Mouse (Mus musculus) retina, adult 2 months (tissue): ENCODE results near the gene Rita1.

Source experiments
- DNase-seq: peaks from one replicate; pipeline ENCODE4 v3.0.0-alpha.2; 2012; ENCODE audit warnings: low read depth, low spot score

The Rita1 gene

DNA sequence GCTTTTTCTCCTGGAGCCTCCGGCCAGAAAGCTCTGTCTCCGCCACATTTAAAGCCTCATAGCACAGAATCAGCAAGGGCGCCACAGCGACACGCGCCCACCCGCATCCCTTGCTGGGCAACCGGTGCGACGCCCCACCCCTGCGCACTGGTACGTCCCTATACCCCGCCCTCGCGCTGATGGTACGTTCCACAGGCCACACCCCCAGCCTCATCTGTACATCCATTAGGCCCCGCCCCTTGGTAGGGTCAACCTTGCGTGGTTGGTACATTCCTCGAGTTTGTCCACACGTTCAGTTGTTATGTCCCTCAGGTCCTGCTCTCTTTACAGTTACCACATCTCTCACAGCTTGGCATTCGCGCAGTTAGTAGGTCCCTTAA lies at the start of gene Rita1, which contains the start of gene Ddx54:
Rita1 (minus strand) TSS at position 148 of the 380 bp plus-strand sequence.
Ddx54 (plus strand) TSS at position 298 of the 380 bp plus-strand sequence.
- no peak for DNase-seq

DNA sequence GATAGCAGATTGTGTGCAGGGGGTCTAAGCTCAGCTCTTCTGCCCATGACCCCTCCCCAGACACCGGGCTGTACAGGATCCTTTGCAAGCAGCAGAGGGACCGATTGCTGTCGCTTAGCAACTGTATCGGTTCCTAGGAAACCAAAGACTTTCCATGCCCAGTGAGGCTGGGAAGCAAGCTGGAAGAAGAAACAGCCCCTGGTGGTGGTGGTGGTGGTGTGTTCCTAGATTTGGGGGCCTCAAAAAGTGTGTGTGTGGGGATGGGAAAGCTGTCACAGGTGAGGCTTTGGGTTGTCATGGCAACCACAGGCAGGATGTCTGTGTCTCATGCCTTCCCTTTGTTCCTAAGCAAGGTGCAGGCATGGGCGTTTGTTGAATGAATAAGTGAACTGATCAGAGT lies 48.4 kb upstream of the Rita1 start:
- DNase-seq: no peak

DNA sequence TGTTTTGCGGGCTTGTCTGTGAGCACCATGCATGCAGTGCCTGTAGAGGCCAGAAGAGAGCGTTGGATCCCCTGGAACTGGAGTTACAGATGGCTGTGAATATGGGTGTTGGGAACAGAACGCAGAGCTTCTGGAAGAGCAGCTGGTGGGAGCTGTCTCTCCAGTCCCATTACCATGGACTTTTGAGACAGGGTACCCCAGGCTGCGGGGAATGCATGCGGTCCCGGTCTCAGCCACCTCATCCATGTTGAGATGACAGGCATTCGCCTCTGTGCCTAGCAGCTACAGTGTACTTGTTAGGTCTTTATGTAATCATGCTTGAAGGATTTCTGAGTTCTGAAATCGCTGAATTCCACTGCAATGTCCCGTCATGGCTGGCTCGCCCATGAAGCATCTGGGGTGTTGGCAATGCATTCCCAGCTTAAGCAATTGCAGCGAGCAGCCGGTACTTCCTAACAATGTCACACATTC lies 43.9 kb upstream of the Rita1 start:
- DNase-seq: no peak

DNA sequence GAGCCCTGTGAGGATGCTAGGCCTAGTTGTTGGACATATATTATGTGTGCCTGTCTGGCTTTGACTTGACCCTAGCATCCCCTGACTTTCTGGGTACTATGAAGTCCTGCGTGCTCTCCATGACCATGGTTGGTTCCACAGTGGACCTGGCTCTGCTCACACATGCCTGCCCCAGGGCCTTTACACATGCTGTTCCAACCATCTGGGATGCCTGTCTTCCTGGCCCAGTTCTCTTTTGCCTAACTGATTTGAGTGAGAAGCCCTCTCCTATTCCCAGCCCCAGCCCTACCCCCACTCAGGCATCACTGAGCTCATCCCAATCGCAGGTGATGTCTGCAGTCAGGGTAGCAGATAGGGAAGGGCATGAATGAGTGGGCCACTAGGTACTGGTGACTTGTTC lies 41.5 kb upstream of the Rita1 start:
- no peak for DNase-seq

DNA sequence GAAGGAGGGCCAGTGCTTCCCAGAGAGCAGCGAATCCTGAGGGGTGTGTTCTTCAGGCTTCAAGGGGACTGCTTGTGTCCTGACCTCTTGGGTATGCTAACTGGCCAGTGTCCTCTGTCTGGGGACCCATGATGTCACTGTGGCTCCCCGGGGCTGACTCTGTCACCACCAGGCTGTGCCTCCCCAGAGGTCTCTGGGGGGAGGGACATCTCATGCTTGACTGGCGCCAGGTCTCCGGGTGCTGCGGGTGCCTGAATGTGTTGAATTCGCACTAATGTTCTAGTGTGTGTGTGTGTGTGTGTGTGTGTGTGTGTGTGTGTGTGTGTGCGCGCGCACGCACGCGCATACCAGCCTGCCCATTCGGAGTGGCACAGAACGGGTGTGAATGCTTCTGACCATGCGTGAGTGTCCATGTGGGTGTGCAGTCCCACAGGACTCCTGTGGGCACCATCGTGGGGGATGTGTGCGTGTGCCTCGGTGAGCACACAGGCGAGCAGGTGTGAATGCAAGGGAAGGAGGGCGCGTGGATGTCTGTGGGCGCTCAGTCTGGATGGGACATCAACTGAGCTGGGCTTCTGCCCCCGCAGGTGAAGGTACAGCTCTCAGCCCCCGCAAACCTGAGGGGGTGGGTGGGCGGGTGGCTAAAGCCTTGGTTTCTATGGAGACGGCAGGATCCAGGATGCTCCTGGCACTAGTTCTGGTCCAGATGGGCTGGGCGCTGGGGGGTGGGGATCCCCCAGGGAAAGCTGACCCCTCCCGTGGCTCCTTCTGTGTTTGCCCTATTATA lies 40.7 kb upstream of the Rita1 start:
- no peak for DNase-seq

DNA sequence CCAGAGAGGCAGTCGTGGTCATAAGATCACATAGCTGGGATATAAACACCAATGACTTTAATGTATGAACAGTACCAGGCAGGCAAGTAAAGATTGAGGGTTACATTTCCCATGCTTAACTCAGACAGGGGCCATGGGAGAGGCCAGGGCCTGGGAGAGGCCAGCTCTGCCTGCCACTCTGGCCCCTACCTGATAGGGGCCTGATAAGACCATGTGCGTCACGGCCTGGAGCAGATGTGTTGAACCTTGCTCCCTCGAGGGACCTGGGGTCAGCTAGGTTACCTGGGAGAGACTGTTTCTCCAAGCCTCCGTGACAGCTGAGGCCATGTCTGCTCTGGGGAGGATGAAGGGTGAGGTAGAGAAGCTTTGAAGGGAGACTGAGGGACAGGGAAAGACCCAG lies 38.8 kb upstream of the Rita1 start:
- DNase-seq: no peak

DNA sequence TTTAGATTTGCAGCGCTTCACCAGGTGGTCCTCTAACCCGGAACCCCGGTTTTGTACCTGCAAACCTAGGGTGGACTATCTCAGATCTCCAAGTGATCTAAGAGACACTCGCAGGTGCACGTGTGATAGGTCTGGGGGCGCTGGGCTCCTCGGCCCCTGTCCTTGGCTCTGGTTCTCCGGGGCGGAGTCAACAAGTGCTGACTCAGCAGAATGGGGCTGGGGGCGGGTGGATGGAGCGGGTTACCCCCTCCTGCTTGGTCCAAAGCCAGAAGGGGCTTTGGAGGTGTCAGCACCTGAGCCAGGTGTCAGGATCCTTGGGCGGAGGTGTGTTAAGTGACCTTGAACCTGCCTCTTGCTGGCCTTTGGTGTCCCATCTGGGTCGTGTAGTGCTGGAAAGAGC lies 37.5 kb upstream of the Rita1 start:
- no peak for DNase-seq

DNA sequence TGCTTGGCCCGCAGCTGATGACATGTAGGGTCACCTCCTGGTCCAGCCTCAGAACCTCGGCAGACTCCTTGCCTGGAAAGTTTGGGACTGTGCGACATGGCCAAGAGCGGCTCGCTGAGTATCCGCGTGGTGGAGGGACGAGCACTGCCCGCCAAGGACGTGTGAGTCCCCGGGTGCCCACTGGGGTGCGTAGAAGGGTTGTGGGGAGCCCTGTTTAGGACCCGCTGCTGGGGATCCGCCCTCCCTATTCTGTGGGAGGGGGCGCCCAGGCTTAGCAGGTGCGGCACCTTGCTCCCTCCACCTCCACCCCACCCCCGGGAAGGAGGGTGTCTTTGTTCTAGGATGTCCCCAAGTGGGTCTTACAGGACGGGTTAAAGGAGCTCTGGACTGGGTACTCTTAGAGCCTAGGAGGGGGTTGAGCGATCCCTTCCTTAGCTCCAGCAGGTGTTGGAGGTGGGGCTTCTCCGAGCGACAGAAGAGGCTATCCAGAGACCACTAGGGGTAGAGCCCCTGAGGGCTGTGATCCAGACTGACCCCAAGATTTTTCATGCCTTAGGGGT lies 37.1 kb upstream of the Rita1 start:
- no peak for DNase-seq

DNA sequence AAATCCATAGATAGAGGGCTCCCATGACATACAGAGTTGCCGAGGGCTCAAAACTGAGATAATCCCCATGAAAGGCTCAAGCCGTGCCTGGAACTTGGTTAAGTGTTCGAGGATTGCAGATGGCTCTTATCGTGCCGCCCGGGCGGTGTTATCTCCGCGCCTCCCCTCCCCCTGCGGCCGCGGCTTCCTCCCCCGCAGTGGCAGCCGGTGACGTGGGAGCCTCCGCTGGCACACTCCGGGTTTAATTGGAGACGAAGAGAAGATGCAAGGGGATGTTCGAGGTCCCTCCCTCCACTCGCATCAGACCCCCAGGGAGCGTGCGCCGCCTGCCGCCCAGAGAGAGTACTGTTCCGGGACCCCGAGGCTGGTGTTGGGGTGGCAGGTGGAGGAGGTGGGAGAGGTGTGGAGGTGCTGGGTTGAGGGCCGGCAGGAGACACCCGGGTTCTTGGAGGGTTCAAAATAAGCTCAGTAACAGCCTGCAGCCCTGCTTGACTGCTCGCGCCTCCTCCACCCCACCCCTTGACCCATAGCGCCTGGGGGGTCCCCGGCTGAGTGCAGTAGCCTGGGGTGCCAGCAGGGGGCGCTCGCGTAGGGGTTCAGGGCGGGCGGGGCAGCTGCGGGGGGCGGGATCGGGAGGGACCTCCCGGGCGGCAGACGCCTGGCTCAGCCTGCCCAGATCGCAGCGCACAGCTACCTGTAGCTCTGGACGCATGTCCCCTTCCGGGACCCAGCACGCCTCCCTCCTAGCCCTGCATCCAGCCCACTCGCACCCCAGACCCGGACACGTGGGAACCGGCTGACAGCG lies 36.4 kb upstream of the Rita1 start, which contains the start of gene Rasal1:
Rasal1 (plus strand) TSS at position 244 of the 805 bp plus-strand sequence.
- no peak for DNase-seq

DNA sequence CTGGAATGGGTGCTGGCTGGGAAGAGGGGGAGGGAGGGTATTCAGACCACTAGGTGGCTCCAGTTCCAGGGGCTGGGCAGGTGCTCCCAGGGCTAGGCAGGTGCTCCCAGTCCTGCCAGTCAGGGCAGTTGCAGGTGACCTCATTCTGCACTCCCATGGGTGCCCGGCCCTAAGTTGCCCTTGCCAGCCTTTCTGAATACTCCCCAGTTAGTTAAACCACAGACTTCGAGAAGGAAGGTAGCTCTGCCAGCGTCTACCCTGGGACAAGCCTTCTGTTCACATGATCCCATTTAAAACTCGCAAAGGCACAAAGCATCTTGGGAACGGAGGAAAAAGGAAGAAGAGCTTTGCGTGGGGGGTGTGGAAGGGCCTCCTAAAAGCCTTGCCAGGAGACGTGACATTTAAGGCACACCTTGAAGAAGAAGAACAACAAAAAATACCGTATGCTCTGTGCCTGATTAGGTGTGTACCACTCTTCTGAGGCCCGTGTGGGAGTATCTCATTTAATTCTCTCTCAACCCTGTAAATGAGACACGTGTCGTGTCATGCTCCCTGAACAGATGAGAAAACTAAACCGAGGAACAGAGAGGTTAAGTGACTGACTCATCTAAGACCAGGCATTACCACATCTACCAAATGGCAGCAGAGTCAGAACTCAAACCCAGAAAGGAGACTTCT lies 35.6 kb upstream of the Rita1 start:
- DNase-seq: no peak

DNA sequence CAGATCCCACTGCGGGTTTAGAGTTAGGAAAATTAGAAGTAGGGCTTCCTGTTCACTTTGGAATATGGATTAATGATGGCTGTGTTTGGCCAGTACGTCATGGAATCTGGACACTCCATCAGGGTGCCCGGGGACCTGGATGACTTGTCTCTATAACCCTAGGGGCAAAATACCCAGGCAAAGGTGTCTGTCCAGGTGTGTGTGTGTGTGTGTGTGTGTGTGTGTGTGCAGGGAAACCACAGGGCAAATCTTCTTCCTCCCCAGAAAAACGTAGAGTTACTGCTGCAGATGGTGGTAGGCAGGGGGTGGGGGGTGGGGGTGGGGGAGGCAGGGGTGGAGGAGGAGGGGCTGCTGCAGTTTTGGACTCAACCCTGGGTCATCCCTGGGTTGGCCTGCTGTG lies 35.0 kb upstream of the Rita1 start:
- DNase-seq: no peak

DNA sequence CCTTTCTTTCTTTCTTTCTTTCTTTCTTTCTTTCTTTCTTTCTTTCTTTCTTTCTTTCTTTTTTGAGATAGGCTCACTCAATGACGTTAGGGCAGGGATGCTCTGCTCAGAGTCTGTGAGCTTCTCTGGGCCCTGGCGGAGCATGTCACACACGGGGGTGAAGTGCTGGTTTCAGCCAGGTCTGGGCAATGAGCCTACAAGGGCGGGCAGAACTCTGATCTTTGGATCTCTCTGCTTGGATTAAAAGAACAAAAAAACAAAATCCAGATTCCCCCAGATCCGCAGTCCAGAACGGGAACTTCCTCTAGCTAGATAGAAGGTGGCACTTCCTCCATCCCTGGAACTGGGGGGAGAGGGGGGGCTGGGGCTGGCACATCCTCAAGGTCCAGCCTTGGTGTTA lies 33.5 kb upstream of the Rita1 start:
- no peak for DNase-seq

DNA sequence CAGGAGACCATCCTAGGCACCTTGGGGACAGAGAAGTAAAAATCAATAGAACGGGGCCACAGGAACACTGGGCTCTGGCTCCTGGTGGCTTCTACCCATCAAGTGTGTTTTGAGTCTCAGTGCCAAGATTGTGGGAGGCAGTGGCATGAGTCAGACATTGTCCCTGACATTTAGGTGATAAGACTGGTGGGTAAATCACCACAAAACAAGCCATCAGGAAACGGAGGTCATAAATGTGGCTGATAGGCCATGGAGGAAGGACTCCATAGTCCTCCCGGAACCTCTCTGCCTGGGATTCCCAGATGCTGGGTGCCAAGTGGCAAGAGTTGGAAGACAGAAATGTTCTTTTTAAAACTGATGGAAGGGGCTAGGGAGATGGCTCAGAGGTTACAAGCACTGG lies 31.8 kb upstream of the Rita1 start:
- DNase-seq: no peak

DNA sequence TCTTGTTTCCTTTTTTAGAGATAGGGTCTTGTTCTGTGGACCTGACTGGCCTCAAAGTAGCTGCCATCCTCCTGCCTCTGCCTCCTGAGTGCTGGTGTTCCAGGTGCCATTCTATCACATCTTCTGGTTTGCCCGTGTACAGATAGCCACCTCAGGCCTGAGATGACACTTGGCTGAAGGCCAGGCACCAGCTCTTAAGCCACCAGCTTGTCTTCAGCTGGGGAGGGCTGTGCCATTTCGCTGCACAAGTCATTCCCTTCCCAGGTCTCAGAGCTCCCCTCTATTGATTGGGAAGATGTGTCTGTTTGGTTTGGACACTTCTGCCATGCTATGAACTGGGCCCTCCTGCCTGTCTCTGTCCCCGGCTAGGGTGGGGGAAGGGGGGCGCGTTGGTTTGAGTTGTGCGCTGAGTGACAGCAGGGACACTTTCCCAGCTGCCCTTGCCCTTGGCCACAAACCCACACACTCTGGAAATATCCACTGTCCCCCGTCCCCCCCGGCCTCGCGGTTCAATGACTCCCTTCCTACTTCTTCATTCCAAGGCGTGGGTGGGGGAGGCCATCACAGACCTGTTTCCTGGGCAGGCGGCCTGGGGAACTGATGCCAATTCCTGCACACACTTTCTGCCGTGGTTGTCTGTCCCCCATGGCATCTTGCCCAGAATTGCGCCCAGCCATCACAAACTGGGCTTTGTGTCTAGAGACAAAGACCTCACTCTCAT lies 31.1 kb upstream of the Rita1 start:
- no peak for DNase-seq

DNA sequence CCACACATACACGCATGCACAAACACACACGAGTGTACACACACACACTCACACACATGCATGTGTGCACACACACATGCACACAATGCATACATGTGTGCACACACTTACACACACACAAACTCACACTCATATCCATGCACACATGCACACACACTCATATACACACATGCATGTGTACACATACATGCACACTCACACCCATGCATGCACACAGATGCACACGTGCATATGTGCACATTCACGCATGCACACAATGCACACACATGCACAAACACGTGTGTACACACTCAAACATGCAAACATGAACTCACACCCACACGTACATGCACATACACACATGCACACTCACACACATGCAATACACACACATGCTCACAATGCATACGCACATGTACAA lies 27.7 kb upstream of the Rita1 start:
- no peak for DNase-seq

DNA sequence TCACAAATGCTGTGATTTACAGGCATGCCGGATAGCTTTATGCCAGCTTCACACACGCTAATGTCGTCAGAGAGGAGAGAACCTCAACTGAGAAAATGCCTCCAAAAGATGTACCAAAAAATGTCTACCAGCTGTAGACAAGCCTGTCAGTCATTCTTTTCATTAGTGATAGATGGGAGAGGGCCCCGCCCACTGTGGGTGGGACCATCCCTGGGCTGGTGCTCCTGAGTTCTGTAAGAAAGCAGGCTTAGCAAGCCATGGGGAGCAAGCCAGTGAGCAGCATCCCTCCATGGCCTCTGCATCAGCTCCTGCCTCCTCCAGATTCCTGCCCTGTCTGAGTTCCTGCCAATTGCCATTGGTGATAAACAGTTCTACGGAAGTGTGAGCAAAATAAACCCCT lies 23.2 kb upstream of the Rita1 start:
- no peak for DNase-seq

DNA sequence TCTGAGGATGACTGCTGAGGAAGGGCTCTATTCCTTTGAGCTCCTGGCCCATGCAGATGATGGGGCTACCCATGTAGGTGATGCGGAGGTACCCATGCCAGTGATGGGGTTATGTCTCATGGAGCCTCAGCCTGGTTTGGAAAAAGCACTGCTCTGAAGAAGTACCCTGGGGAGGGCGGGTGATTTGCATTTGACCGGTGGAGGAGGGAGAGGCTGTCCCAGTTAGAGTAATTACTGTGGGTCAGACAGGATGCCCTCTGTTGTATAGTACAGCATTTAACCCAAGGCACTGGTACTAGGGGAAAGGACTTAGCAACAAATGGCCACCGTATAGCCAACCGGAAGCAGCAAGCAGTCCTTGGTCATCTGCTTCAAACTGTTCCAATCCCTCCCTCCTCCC lies 22.5 kb upstream of the Rita1 start:
- no peak for DNase-seq

DNA sequence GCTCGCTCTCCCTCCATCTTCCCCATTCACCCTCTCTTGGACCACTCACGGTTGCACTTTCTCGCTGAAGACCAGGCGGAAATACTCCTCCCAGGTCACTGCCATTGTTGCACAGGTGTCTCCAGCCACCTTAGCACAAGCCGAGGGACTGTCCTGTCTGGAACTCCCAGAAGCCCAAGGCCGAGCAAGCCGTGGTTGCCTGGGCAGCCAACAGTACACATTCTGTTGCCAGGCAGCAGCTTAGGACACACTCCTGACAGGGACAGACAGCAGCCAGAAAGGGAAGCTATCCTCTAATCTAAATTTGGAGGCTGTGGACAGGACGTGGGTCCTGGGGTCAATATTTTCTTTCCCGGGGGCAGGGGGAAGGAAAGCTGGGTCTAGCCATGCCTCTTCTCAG lies 21.7 kb upstream of the Rita1 start, which contains the start of gene Cfap73:
Cfap73 (minus strand) TSS at position 105 of the 400 bp plus-strand sequence.
- DNase-seq: no peak

DNA sequence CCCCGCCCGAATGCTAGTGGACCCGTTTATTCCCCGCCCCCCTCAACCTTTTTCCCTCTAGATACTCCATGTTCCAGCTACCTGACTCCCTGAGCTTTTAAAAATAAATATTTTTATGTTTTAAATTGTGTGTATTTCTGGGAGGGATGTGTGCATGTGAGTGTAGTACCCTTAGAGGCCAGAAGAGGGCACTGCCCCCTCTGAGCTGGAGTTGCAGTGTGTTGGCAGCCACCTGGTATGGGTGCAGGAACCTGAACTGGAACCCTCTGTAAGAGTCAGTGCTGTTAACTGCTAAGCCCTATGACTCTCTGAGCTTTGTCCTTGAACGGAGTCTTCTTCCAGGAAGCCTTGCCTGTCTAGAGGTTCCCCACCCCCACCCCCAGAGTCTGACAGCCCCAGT lies 19.5 kb upstream of the Rita1 start:
- no peak for DNase-seq

DNA sequence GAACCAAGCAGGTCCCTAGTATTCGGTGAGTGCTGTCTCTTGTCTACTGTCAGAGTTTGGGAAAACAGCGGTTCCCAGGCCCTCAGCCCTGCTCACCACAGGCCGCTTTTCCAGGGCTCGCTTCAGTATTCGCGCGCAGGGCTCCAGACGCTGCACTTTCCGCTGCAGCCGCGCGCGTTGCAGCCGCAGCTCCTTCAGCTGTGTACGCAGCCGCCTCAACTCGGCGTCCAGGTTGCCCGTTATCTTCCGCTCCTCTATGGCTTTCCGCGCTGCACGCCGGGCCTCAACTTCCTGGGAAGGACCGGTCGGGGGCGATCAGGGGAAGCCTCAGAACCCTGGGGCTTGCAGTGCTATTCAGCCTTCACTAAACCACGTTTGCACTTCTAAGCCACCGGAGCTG lies 18.7 kb upstream of the Rita1 start:
- DNase-seq: no peak

DNA sequence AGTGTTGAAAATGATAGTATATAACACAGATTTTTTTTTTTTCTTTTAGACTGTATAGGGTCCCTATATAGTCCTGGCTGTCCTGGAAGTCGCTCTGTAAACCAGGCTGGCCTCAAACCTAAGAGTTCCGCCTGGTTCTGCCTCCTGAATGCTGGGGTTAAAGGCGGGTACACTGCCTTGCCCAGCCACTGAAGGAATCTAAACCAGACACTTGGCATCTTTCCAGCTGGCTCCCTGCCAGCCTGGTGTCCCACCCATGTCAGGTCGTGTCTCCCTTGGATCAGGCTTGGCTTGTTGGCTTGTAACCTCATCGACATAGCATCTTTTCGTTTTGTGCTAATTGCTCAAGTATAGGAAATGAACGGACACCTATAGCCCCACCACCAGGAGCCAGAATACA lies 16.2 kb upstream of the Rita1 start:
- no peak for DNase-seq
